Mouse (Mus musculus) liver, adult (tissue): ENCODE measurements around the gene Zdhhc18.

Experiments used
- GATA4 ChIP-seq: IDR thresholded peaks from 2 replicates; pipeline ENCODE4 v1.6.1; 2014; ENCODE audit warnings: mild to moderate bottlenecking, low read length; ENCODE audit not compliant: insufficient replicate concordance

Gene Zdhhc18

GRCm38 (mm10) chr4:133649989-133650699 is at the start of gene Zdhhc18:
TSS of gene Zdhhc18 (minus strand) at chr4:133650154.
- TF ChIP-seq GATA4: no peak

GRCm38 (mm10) chr4:133695363-133695762 is 45.4 kb upstream of the Zdhhc18 start:
- no peak for TF ChIP-seq GATA4

- TF ChIP-seq GATA4: no peak
These were observed 40.3 kb upstream of the Zdhhc18 start for GRCm38 (mm10) chr4:133690252-133690651.

- TF ChIP-seq GATA4: no peak
These were observed 38.6 kb upstream of the Zdhhc18 start for GRCm38 (mm10) chr4:133688417-133689067.

- no peak for TF ChIP-seq GATA4
These were observed 37.2 kb upstream of the Zdhhc18 start for GRCm38 (mm10) chr4:133687126-133687525.

GRCm38 (mm10) chr4:133686512-133686911 is 36.6 kb upstream of the Zdhhc18 start:
- no peak for TF ChIP-seq GATA4

GRCm38 (mm10) chr4:133680206-133680786 is 30.3 kb upstream of the Zdhhc18 start:
- TF ChIP-seq GATA4: no peak

GRCm38 (mm10) chr4:133679629-133680028 is 29.7 kb upstream of the Zdhhc18 start:
- no peak for TF ChIP-seq GATA4

- TF ChIP-seq GATA4: no peak
These were observed 27.3 kb upstream of the Zdhhc18 start for GRCm38 (mm10) chr4:133677266-133677665.

GRCm38 (mm10) chr4:133676189-133676588 is 26.2 kb upstream of the Zdhhc18 start:
- no peak for TF ChIP-seq GATA4

GRCm38 (mm10) chr4:133675594-133676016 is 25.7 kb upstream of the Zdhhc18 start:
- TF ChIP-seq GATA4: no peak

GRCm38 (mm10) chr4:133674331-133674695 is 24.4 kb upstream of the Zdhhc18 start:
- no peak for TF ChIP-seq GATA4

- TF ChIP-seq GATA4: peak; percentile 45; the same call in 1 of the 2 replicates
These were observed 23.8 kb upstream of the Zdhhc18 start for GRCm38 (mm10) chr4:133673666-133674330.

- peak; percentile 8; the same call in 1 of the 2 replicates for TF ChIP-seq GATA4
These were observed 23.1 kb upstream of the Zdhhc18 start for GRCm38 (mm10) chr4:133672845-133673647.
